Mouse (Mus musculus) kidney, adult 8-10 months (tissue): ENCODE results near the gene Gabpa.

Experiments used
- DNase-seq, 2 experiments: peaks; one replicate each; pipeline ENCODE4 v3.0.0; 2022

Gabpa gene

GRCm38 (mm10) chr16:84873805-84874204, 39.1 kb downstream of the Gabpa start:
- DNase-seq, result no peak

DNA sequence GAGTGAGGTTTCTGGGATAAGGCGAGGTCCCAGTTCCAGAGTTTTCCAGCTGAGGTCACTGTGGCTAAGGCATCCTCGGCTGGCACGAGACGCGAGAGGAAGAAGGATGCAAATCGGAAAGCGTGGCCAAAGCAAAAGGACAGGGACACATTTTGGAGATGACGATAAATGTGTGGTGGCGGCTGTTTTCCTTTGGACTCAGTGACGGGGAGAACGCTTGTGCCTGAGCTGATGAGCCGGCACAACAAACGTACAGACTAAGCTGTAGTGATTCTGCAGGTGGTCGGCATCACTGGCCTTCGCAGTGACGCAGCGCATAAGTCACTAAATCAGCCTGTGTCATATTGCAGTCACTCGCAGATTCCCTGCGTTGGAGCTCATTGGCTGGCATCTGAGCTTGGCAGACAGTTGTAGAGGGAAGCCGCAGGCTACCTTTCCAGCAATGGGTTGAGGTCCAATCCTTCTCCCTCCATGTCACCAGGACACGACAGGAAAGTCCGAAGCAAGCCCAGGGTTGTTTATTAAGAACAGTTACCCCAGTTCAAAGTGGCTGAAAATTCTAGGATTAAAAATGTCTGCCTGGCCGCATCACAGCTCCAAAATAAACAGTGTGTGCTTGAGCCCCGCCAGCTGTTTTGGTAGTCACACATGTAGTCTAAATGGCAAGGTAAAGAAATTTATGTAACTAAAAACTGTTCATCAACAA, 40.4 kb downstream of the Gabpa start:
- no peak for DNase-seq

DNA sequence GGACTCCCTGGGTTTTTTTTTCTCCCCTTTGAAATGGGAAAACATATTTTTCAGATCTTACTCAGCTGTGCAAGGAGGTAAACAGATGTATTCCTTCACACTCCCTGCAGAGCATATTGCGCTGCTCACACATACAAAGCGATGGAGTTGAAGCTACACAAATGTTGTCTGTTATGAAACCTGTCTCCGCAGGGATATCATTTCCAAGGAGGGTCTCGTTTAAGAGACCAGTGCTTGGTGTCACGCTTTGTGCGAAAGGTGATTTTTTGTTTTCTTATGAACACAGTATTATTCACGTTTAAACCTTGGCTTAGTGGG, 41.0 kb downstream of the Gabpa start:
- DNase-seq, result no peak

DNA sequence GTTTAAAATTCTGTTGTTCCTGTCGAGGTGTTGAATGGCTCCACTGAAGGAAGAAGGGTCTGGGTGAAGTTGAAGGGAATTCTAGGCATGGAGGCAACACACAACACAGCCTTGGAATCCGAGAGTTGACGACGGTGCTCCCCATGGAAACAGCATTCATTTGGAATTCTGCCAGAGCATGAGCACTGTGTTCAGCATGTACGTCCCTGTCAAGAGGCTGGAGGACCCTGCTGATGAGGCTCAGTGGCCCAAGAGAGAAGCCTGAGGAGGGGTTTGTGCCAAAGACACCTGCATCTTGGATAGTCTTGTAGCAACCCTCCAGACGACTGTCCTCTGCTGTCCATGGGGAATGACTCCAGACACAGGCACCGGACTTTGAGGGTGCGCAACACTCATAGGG, 41.4 kb downstream of the Gabpa start:
- DNase-seq, result no peak

DNA sequence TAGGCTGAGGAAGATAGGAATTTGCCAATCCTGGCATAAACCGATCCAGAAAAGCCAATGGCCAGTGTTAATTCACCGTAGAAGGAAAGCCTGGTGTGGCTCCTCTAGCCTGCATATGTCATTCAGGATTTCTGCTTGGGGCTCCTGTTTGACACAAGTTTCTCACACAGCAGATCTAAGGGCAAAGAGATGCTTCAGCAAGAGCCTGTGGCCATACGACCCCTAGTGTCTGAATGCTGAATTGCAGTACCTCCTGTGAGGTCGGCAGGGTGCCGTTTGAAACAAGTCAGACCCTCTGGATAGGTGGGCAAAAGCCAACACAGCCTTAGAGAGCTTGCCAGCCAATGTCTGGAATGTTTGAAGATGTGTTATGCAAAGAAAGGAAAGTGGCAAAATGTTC, 44.4 kb downstream of the Gabpa start:
- peak; percentile 36 to 65 for DNase-seq

DNA sequence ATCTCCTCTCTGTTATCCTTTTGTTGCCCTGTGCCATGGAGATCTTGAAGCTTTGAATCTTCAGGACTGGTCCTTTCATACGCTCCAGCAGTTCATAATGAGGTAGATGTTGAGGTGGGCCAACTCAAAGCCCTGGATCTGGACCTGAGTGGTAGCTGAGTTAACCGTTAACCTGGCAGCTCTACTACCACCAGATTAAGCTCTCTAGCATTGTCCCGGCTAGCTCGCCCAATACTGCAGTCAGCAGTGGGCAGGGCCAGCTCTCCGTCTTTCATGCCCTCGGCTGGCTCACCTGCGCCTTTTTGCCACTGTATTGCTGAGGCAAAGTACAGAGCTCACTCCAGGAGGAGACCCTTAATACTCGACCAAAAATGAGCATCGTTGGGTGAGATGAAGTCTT, 46.4 kb downstream of the Gabpa start:
- peak in 1 of 2 experiments; percentile 5 for DNase-seq

DNA sequence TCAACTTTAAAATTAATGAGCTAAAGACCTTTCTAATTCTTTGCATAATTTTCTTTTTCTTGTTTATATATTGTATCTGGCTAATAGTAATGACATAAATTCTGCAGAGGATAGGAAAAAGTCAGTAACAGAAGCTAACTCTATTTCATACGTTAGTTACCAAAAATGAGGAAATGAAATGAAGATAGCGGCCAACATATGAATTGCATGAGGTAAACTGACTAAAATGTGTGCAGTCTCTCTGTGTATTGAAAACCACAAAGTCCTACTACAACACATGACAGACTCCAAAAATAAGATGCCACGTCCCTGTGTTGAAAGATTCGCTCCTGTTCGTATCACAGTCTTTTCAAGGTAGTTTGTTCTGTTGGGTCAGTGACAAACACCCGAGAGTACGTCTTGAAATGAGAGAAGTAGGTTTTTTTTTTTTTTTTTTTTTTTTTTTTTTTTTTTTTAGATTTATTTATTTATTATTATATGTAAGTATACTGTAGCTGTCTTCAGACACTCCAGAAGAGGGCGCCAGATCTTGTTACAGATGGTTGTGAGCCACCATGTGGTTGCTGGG, 47.1 kb downstream of the Gabpa start:
- no peak for DNase-seq

DNA sequence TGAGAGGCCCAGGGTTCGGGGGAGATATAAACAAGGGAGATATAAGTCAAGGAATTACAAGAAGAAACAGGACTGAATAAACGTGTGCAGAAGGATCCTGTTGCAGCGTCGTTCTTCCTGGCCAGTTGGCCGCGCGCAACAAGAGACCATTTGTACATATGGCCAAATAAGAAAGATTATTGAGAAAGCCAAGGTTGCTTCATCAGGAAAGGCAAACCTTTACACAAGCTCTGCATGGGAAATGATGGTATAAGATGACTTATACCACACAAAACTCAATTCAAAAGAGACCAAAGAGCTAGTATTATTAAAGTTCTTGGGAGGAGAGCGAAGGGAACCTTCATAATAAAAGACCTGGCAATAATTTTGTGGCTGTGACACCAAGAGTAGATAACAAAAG, 49.8 kb downstream of the Gabpa start:
- no peak for DNase-seq

DNA sequence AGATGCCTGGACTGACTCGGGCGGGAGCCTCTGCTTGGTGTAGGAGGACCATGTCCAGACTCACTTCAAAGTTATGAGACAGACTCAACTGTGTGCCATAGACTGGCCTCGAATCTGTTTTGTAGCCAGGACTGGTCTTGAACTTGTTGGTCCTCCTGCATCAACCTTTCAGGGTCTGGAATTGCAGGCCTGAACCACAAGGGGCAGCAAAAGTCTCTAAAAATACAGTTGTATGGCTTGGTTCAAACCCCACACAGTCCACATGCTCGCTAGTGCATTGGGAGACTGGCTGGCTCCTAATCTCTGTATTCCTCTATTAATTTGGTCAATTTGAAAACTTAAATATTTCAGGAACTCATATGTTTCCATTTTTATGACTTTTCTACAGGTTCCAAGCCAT, 68.3 kb downstream of the Gabpa start:
- DNase-seq, result no peak

GRCm38 (mm10) chr16:84911477-84912165, 76.9 kb downstream of the Gabpa start:
- DNase-seq, result no peak
